Mouse (Mus musculus) forebrain, embryonic 14.5 days (tissue): ENCODE data around the gene Fam207a. TPM values are rescaled to one million over a fixed set of nuclear protein-coding genes. Genes with fewer than 3 reads are reported as not detected.

Source experiments
- ATAC-seq: fragments of 200-750 bp; cut with Nextera tagmentation; 2 replicates; pipeline ENCODE4 v1.8.0; 2017; ENCODE audit warnings: mild to moderate bottlenecking, moderate library complexity
- DNase-seq: peaks from one replicate; pipeline ENCODE4 v3.0.0-alpha.2; 2015; ENCODE audit warnings: low spot score
- H3K27ac ChIP-seq: fragments of 300-500 bp; sonication (generic); 2 replicates; pipeline ENCODE4 v1.5.1; 2014; ENCODE audit warnings: low read depth, mild to moderate bottlenecking, control low read depth, low read length, moderate library complexity
- H3K27me3 ChIP-seq: fragments of 300-500 bp; sonication (generic); replicated peaks from 2 replicates; pipeline ENCODE4 v1.6.1; 2014; ENCODE audit warnings: low read length, control low read depth, mixed read lengths; ENCODE audit not compliant: control insufficient read depth, insufficient read depth
- H3K36me3 ChIP-seq: fragments of 300-500 bp; sonication (generic); 2 replicates; pipeline ENCODE4 v1.6.1; 2014; ENCODE audit warnings: low read length, control low read depth; ENCODE audit not compliant: control insufficient read depth, insufficient read depth
- H3K4me1 ChIP-seq: fragments of 300-500 bp; sonication (generic); 2 replicates; pipeline ENCODE4 v1.6.1; 2014; ENCODE audit warnings: antibody characterized with exemption, low read length, control low read depth; ENCODE audit not compliant: control insufficient read depth, insufficient read depth
- H3K4me2 ChIP-seq: fragments of 300-500 bp; sonication (generic); 2 replicates; pipeline ENCODE4 v1.6.1; 2014; ENCODE audit warnings: mild to moderate bottlenecking, control low read depth, low read length
- H3K4me3 ChIP-seq: fragments of 300-500 bp; sonication (generic); 2 replicates; pipeline ENCODE4 v1.5.1; 2014; ENCODE audit warnings: low read depth, low read length, control low read depth
- H3K9ac ChIP-seq: fragments of 300-500 bp; sonication (generic); 2 replicates; pipeline ENCODE4 v1.6.1; 2014; ENCODE audit warnings: mild to moderate bottlenecking, low read length, control low read depth, moderate library complexity
- H3K9me3 ChIP-seq: fragments of 300-500 bp; sonication (generic); replicated peaks from 2 replicates; pipeline ENCODE4 v1.6.1; 2016; ENCODE audit warnings: low read length, control low read depth, mixed read lengths; ENCODE audit not compliant: control insufficient read depth
- WGBS: fragments of 180-500 bp; shearing (Covaris S2); extraction: QIAGEN DNeasy Blood & Tissue Kit; methylation state at CpG from one replicate; pipeline ENCODE4 v1.1.7; 2014; 5-methylcytosine and 5-hydroxymethylcytosine counted together
- polyA plus RNA-seq: library from polyadenylated mRNA; unstranded; fragments of >200 nt; fragmentation: Nextera tagmentation; extraction: Ambion mirVana; gene quantifications from 2 replicates; pipeline ENCODE4 v1.2.1, GENCODE M21; 2014

Fam207a gene
- polyA plus RNA-seq, 1 experiment from 2014 or later = 33.8 TPM

DNA sequence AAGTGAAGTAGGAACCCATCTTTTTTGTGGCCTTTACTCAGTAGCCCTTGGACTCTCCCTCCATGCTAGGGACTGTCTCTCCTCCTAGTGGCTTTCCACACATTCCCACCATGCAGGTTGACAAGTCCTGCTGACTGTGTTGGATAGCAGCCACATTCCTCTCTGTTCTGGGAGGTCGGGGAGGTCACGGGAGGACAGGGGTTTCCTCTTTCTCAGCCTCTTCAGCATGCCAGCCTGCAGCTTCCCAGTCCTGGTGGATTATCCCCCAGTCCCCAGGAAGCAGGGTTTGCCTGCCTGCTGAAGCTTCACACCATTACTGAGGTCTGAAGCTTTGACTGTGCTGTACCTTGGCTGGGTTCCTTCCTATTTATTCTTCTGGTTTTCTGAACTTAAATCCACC lies 67.8 kb downstream of the Fam207a start:
- whole genome bisulfite sequencing = 17% methylated on average over 2 of the region's 2 CpGs
- no peak for DNase-seq
- H3K9me3 ChIP-seq = no peaks in the 10 kb centered on the region

GRCm38 (mm10) chr10:77442250-77442649 lies 73.3 kb downstream of the Fam207a start:
- no peaks in the 10 kb centered on the region for H3K27me3 ChIP-seq
- no peak for DNase-seq
- H3K4me3 ChIP-seq = no peak overlapping the region
- no peaks in the 10 kb centered on the region for H3K4me1 ChIP-seq
- no peak for ATAC-seq
- 81% methylated on average over 4 of the region's 4 CpGs for WGBS
- no peaks in the 10 kb centered on the region for H3K36me3 ChIP-seq
- no peak overlapping the region for H3K4me2 ChIP-seq
- H3K9ac ChIP-seq = no peak overlapping the region
- no peaks in the 10 kb centered on the region for H3K9me3 ChIP-seq
- H3K27ac ChIP-seq = no peak overlapping the region

More for the DNA sequence above, 67.8 kb downstream of the Fam207a start:
- H3K27me3 ChIP-seq = no peaks in the 10 kb centered on the region
- no peaks in the 10 kb centered on the region for H3K4me1 ChIP-seq
- no peak overlapping the region for H3K4me2 ChIP-seq
- H3K4me3 ChIP-seq = no peak overlapping the region
- ATAC-seq = no peak
- no peak overlapping the region for H3K9ac ChIP-seq
- H3K36me3 ChIP-seq = no peaks in the 10 kb centered on the region
- H3K27ac ChIP-seq = no peak overlapping the region

DNA sequence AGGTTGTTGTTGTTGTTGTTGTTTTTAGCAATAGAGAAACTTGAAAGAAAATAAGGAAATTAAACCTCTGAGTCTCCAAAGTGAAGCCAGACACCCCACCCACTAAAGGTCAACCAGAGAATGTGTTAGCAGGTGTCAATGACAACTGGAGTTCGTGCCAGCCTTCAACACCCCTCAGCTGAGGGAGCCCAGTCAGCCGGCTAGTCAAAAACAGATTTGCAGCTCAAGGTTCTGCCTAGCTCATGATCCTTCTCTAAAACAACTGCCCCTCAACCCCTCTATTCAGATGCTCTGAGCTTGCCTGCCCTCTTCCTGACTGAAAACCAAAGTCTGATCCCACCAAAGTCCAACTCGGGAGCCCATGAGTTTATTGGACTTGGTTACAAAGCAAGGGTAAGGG lies 73.8 kb downstream of the Fam207a start:
- DNase-seq = no peak
- Histone ChIP-seq H3K4me3 (no peak overlapping the region), H3K27me3 (no peaks in the 10 kb centered on the region), H3K36me3 (no peaks in the 10 kb centered on the region), H3K9me3 (no peaks in the 10 kb centered on the region), H3K27ac (no peak overlapping the region), H3K4me2 (no peak overlapping the region), H3K4me1 (no peaks in the 10 kb centered on the region), H3K9ac (no peak overlapping the region)
- WGBS = 90% methylated on average over 3 of the region's 3 CpGs
- no peak for ATAC-seq

GRCm38 (mm10) chr10:77440841-77441755 lies 74.5 kb downstream of the Fam207a start:
- DNase-seq (no peak), ATAC-seq (no peak)
- Histone ChIP-seq H3K4me2 (no peak overlapping the region), H3K4me1 (no peaks in the 10 kb centered on the region), H3K4me3 (no peak overlapping the region), H3K27me3 (no peaks in the 10 kb centered on the region), H3K9me3 (no peaks in the 10 kb centered on the region), H3K27ac (no peak overlapping the region), H3K9ac (no peak overlapping the region), H3K36me3 (no peaks in the 10 kb centered on the region)
- WGBS = 69% methylated on average over 19 of the region's 19 CpGs

- ATAC-seq = no peak
- Histone ChIP-seq H3K4me3 (no peak overlapping the region), H3K4me2 (no peak overlapping the region), H3K27ac (no peak overlapping the region), H3K27me3 (no peaks in the 10 kb centered on the region), H3K36me3 (no peaks in the 10 kb centered on the region), H3K9ac (no peak overlapping the region), H3K9me3 (no peaks in the 10 kb centered on the region), H3K4me1 (no peaks in the 10 kb centered on the region)
- no peak for DNase-seq
- WGBS = 51% methylated on average over 6 of the region's 6 CpGs
Measured at GRCm38 (mm10) chr10:77440286-77440685, 75.3 kb downstream of the Fam207a start.

GRCm38 (mm10) chr10:77439026-77439425 lies 76.6 kb downstream of the Fam207a start:
- no peak for DNase-seq
- WGBS = 68% methylated on average over 3 of the region's 3 CpGs
- H3K4me3 ChIP-seq = no peak overlapping the region

DNA sequence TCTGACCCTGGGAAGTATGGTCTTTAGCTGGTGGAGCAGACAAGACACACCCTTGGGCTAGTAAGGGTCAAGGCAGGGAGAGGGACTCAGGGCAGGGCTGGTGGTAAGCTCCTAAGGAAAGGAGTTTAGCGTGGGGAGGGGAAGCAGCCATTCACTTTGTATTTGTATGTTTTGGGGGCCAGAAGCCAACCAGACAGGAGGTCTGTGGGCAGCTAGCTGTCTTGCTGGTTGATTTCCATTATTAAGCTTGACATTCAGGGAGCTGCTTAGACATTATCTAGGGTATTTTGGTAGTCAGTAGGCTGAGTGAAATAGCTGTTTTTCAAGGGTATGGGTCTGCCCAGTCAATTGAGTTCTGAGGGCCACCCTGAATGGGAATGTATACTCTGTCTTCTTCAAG lies 77.6 kb downstream of the Fam207a start:
- no peaks in the 10 kb centered on the region for H3K9me3 ChIP-seq
- H3K9ac ChIP-seq = no peak overlapping the region
- no peak overlapping the region for H3K4me2 ChIP-seq
- no peak overlapping the region for H3K4me3 ChIP-seq
- ATAC-seq (no peak), DNase-seq (no peak)
- no peak overlapping the region for H3K27ac ChIP-seq
- H3K27me3 ChIP-seq = no peaks in the 10 kb centered on the region
- H3K4me1 ChIP-seq = no peaks in the 10 kb centered on the region
- H3K36me3 ChIP-seq = no peaks in the 10 kb centered on the region
- 60% methylated on average over 1 of the region's 1 CpGs for WGBS

More at GRCm38 (mm10) chr10:77439026-77439425, 76.6 kb downstream of the Fam207a start:
- H3K9ac ChIP-seq = no peak overlapping the region
- no peak overlapping the region for H3K4me2 ChIP-seq
- no peaks in the 10 kb centered on the region for H3K27me3 ChIP-seq
- no peak for ATAC-seq
- H3K36me3 ChIP-seq = no peaks in the 10 kb centered on the region
- H3K4me1 ChIP-seq = no peaks in the 10 kb centered on the region
- H3K27ac ChIP-seq = no peak overlapping the region
- H3K9me3 ChIP-seq = no peaks in the 10 kb centered on the region

Other genes with a start within 250 kb of the Fam207a start
- gene Adarb1, start 97.5 kb downstream of the Fam207a start, polyA plus RNA-seq = 7.8 and 10.3 TPM in 2 replicates
- gene Itgb2, start 14.5 kb upstream of the Fam207a start, polyA plus RNA-seq = 0.67 and 0.89 TPM in 2 replicates
- gene Pttg1ip, start 65.9 kb upstream of the Fam207a start, polyA plus RNA-seq = 74.1 and 85.5 TPM in 2 replicates
- 277 and 308 TPM in 2 replicates for gene Sumo3, start 90.3 kb upstream of the Fam207a start, polyA plus RNA-seq
- gene Gm49325, start 90.4 kb upstream of the Fam207a start, polyA plus RNA-seq = 1.7 and 16.2 TPM in 2 replicates
- 72.6 and 73.6 TPM in 2 replicates for gene Ube2g2, start 106.5 kb upstream of the Fam207a start, polyA plus RNA-seq
- gene Tspear, start 170.8 kb upstream of the Fam207a start, polyA plus RNA-seq = 0.45 and 0.55 TPM in 2 replicates
- not detected in 2 replicates for gene Gm19402, start 175.0 kb upstream of the Fam207a start, polyA plus RNA-seq
- gene Gm9508, start 181.4 kb upstream of the Fam207a start, polyA plus RNA-seq = not detected in 2 replicates
- not detected in 2 replicates for gene Gm10272, start 190.8 kb upstream of the Fam207a start, polyA plus RNA-seq
- not detected in 2 replicates for gene Gm10024, start 195.7 kb upstream of the Fam207a start, polyA plus RNA-seq
- gene Gm10142, start 200.0 kb upstream of the Fam207a start, polyA plus RNA-seq = not detected in 2 replicates
- gene Krtap12-1, start 204.8 kb upstream of the Fam207a start, polyA plus RNA-seq = not detected in 2 replicates
- gene Gm10100, start 210.7 kb upstream of the Fam207a start, polyA plus RNA-seq = not detected in 2 replicates
- not detected in 2 replicates for gene Gm18596, start 226.9 kb upstream of the Fam207a start, polyA plus RNA-seq
- gene Gm9736, start 235.6 kb upstream of the Fam207a start, polyA plus RNA-seq = not detected in 2 replicates
- not detected in 2 replicates for gene Gm3233, start 243.9 kb upstream of the Fam207a start, polyA plus RNA-seq